Mouse (Mus musculus): ENCODE measurements around the gene Lgr6.

Gene Lgr6

GRCm38 (mm10) chr1:134960634-134961033 lies 144.4 kb downstream of the Lgr6 start:
- no peak for DNase-seq (ENCODE audit: low spot score in 2 of 2)

- peak; percentile 98 to 99 for DNase-seq (ENCODE audit: low spot score in 2 of 2)
These were observed 149.4 kb downstream of the Lgr6 start, which contains the start of gene Ppp1r12b for GRCm38 (mm10) chr1:134955637-134956176. Gene Ppp1r12b (minus strand): TSS chr1:134955942.

DNA sequence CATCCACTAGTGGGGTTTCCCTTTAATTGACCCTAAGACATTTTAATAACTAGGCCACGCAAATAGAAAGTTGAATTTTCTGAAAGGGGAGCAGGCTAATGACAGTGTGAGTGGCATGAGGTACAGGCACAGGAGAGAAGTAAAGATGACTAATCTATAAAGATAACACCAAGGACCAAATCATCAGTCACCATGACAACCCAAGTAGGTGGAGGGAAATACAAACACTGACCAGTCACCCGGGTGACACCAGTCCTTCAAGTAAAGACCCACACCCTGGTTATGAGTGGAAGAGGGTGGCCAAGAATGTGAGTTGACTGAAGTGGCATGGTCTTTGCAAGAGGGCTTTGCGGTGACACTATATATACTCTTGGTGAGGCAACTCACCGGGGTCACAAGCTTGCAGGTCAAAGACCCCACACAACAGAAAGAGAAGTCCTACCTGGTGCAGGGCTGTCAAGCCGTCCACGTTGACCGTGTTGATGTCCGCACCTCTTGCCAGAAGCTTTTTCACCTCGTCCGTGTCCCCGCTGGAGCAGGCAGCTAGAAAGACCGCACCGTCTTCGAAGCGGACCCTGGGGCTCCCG lies 149.9 kb downstream of the Lgr6 start:
- peak in 1 of 2 experiments; percentile 5 for DNase-seq (ENCODE audit: low spot score in 2 of 2)

- no peak for DNase-seq (ENCODE audit: low spot score in 2 of 2)
These were observed 155.1 kb downstream of the Lgr6 start for GRCm38 (mm10) chr1:134949946-134950345.

- DNase-seq (ENCODE audit: low spot score in 2 of 2): peak in 1 of 2 experiments; percentile 13
These were observed 157.5 kb downstream of the Lgr6 start for GRCm38 (mm10) chr1:134947590-134947989.

DNA sequence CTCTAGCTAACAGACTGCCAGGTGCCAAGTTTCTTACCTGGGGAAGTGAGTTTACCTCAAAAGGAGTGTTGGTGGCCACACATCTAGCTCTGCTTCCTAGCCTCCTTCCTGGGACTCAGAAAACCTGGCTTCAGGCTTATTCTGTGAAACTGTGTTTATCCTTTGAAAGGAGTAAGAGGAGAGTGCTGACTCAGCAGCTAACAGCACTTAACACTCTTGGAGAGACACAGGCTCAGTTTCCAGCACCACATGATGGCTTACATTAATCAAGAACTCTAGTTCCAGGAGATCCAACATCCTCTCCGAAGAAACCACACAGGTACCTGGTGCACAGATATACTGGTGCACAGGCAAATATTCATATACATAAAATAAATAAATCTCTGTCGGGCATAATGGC lies 162.2 kb downstream of the Lgr6 start:
- no peak for DNase-seq (ENCODE audit: low spot score in 2 of 2)

- no peak for DNase-seq (ENCODE audit: low spot score in 2 of 2)
These were observed 164.2 kb downstream of the Lgr6 start for GRCm38 (mm10) chr1:134940863-134941262.

- no peak for DNase-seq (ENCODE audit: low spot score in 2 of 2)
These were observed 166.8 kb downstream of the Lgr6 start for GRCm38 (mm10) chr1:134938233-134938632.

DNA sequence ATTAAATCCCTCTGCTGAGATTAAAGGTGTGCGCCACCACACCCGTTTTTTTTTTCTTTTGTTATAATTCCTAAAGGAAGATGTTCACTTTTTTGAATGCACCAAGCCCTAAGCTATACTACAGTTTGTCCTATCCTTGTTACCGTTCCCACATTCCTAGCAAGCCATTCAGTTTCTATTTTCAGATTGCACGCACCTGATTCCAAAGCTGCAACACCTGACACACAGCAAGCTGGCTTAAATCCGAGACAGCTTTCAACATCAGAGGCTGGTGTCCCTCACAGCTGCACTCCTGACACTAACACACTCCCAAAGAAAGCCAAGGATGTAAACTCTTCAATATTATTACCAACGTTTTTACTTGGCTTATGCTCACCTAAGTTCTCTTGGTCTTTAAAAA lies 168.7 kb downstream of the Lgr6 start:
- no peak for DNase-seq (ENCODE audit: low spot score in 2 of 2)
